Mouse (Mus musculus) CD8-positive naive resting alpha-beta T cell, adult 2 months (primary cell): ENCODE results near the gene Kank2.
A peak's percentile ranks its signal among the peaks of the same experiment; 100 is the strongest.
"Not testable (repeated sequence)": the region's sequence is repeated elsewhere in the genome, so short reads cannot be mapped to it uniquely, and the experiment has no call there.

Experiments used
- DNase-seq, 2 experiments: peaks; one replicate each; pipeline ENCODE4 v3.0.0; 2022; ENCODE audit warnings: low read depth in 2 of 2, low spot score in 2 of 2

Kank2 gene

GRCm38 (mm10) chr9:21818561-21818960, 20.0 kb upstream of the Kank2 start:
- DNase-seq: no peak

GRCm38 (mm10) chr9:21818125-21818524, 19.6 kb upstream of the Kank2 start:
- DNase-seq: no peak

- no peak for DNase-seq
Observed at GRCm38 (mm10) chr9:21816716-21817305, 18.3 kb upstream of the Kank2 start.

GRCm38 (mm10) chr9:21811170-21811569, 12.6 kb upstream of the Kank2 start:
- DNase-seq: no peak

- no peak for DNase-seq
Observed at GRCm38 (mm10) chr9:21808561-21808960, 10.0 kb upstream of the Kank2 start.

- DNase-seq: no peak
Observed at GRCm38 (mm10) chr9:21806976-21807375, 8.4 kb upstream of the Kank2 start.

GRCm38 (mm10) chr9:21806363-21806762, 7.8 kb upstream of the Kank2 start:
- DNase-seq: no peak

- DNase-seq: peak; percentile 56 to 63
Observed at GRCm38 (mm10) chr9:21803986-21804644, 5.6 kb upstream of the Kank2 start.

GRCm38 (mm10) chr9:21801591-21801990, 3.0 kb upstream of the Kank2 start:
- no peak for DNase-seq

GRCm38 (mm10) chr9:21801121-21801520, 2.6 kb upstream of the Kank2 start:
- DNase-seq: no peak

GRCm38 (mm10) chr9:21799010-21799350, 436 bp upstream of the Kank2 start:
- DNase-seq: no peak

- no peak for DNase-seq
Observed at GRCm38 (mm10) chr9:21797921-21798344, 611 bp downstream of the Kank2 start.

GRCm38 (mm10) chr9:21796919-21797318, 1.6 kb downstream of the Kank2 start:
- no peak for DNase-seq

- DNase-seq: no peak
Observed at GRCm38 (mm10) chr9:21796259-21796658, 2.3 kb downstream of the Kank2 start.

GRCm38 (mm10) chr9:21795579-21795978, 3.0 kb downstream of the Kank2 start:
- no peak for DNase-seq

- no peak for DNase-seq
Observed at GRCm38 (mm10) chr9:21794925-21795324, 3.6 kb downstream of the Kank2 start.

- DNase-seq: no peak
Observed at GRCm38 (mm10) chr9:21794344-21794834, 4.2 kb downstream of the Kank2 start.

GRCm38 (mm10) chr9:21793507-21793906, 5.0 kb downstream of the Kank2 start:
- not testable (repeated sequence) for DNase-seq

GRCm38 (mm10) chr9:21792644-21793043, 5.9 kb downstream of the Kank2 start:
- DNase-seq: no peak

GRCm38 (mm10) chr9:21791861-21792260, 6.7 kb downstream of the Kank2 start:
- DNase-seq: no peak

GRCm38 (mm10) chr9:21788234-21788633, 10.3 kb downstream of the Kank2 start:
- no peak for DNase-seq

- DNase-seq: no peak
Observed at GRCm38 (mm10) chr9:21787654-21788053, 10.9 kb downstream of the Kank2 start.

- peak; percentile 35 to 52 for DNase-seq
Observed at GRCm38 (mm10) chr9:21786906-21787305, 11.6 kb downstream of the Kank2 start.
